Mouse (Mus musculus) kidney, postnatal 36 days (tissue): ENCODE results near the gene Gm4498.
"Not testable (repeated sequence)": the region's sequence is repeated elsewhere in the genome, so short reads cannot be mapped to it uniquely, and the experiment has no call there.

Experiments
- DNase-seq, 2 experiments: peaks; one replicate each; pipeline ENCODE4 v3.0.0; 2021 to 2022; ENCODE audit warnings: mixed read lengths in 2 of 2

Gm4498 gene

DNA sequence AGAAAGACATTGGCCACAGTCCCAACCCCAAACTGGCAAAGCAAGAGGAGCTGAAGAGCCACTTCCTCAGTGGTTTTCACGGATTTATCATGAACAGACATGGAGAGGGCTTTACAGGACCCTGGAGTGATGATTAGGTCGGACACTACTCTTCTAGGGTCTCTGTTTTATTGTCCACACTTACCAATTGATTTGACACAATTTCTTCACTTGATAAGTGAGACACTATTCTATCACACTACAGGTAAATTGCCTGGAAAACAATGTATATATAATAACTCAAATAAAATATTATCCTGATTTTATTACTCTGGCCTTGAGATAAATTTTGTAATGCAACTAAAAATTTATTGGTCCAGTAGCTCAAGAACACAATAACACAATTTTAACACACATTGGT lies at the start of gene Gm4498:
TSS of gene Gm4498 (minus strand) at position 101 of the 400 bp plus-strand sequence.
- DNase-seq = not testable (repeated sequence)

- not testable (repeated sequence) for DNase-seq
Measured at GRCm38 (mm10) chr7:20262734-20263133, 29.1 kb upstream of the Gm4498 start, which contains the start of gene Gm5890. Gm5890 (minus strand) TSS chr7:20262834.

- not testable (repeated sequence) for DNase-seq
Measured at GRCm38 (mm10) chr7:20205507-20205906, 28.1 kb downstream of the Gm4498 start, which contains the start of gene Gm6164. Gm6164 (minus strand) TSS chr7:20205607.

- DNase-seq = not testable (repeated sequence)
Measured at GRCm38 (mm10) chr7:20193410-20193809, 40.2 kb downstream of the Gm4498 start, which contains the start of gene Vmn1r95. Vmn1r95 (plus strand) TSS chr7:20193710.
